Mouse (Mus musculus): ENCODE results near the gene Dhx40.

DNA sequence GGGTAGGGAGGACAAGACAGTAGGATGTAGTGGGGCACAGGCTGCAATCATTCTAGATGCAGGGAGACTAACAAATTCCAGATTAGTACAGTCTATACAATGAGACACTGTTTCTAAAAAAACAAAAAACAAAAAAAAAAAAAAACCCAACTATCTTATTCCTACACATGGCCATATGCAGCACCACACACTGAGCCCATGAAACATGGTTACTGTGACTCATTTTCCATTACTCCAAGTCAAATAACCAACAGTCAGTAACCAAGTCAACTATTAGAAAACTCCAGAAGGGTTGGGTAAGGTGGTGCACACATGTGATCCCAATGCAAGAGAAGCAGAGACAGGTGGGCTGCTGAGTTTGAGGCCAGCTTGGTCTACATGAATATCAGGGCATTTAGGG, 55.1 kb downstream of the Dhx40 start:
- TF ChIP-seq CTCF (IDR thresholded peaks at IDR 0.05; ENCODE audit: control insufficient read depth, insufficient read depth, insufficient replicate concordance, low read depth, low read length) (no peak), POLR2A (IDR thresholded peaks at IDR 0.05; ENCODE audit: control insufficient read depth, low read depth, low read length) (no peak)

All from testis, adult 2 months (tissue).